Mouse (Mus musculus): ENCODE data around the gene Ate1. TPM values are rescaled to one million over a fixed set of nuclear protein-coding genes. Genes with fewer than 3 reads are reported as not detected.

The Ate1 gene
- 38.7 and 41.7 TPM in 2 replicates for polyA plus RNA-seq (2011; ENCODE audit: insufficient read length, low read depth, missing spikeins)

GRCm38 (mm10) chr7:130520049-130520425 lies at the start of gene Ate1:
Ate1 (minus strand) TSS chr7:130520369.
- peak within 1 kb of the TSS; percentile 87 for H3K27ac ChIP-seq (ENCODE audit: insufficient read depth, low read length)
- peak within 1 kb of the TSS; percentile 78 for H3K4me3 ChIP-seq (ENCODE audit: insufficient read depth, low read length)
- peaks cover 4% of the 10 kb centered on the region for H3K4me1 ChIP-seq (ENCODE audit: control insufficient read depth, insufficient read depth, low read length)
- TF ChIP-seq CTCF (IDR thresholded peaks at IDR 0.05; ENCODE audit: borderline replicate concordance, insufficient read depth, low read length) (no peak), POLR2A (IDR thresholded peaks at IDR 0.05; ENCODE audit: low read depth, low read length) (no peak)

- no peak for TF ChIP-seq CTCF (IDR thresholded peaks at IDR 0.05; ENCODE audit: borderline replicate concordance, insufficient read depth, low read length)
- TF ChIP-seq POLR2A (IDR thresholded peaks at IDR 0.05; ENCODE audit: low read depth, low read length): no peak
- Histone ChIP-seq H3K4me1 (ENCODE audit: control insufficient read depth, insufficient read depth, low read length) (no peaks in the 10 kb centered on the region), H3K27ac (ENCODE audit: insufficient read depth, low read length) (no peak overlapping the region), H3K4me3 (ENCODE audit: insufficient read depth, low read length) (no peak overlapping the region)
Measured at GRCm38 (mm10) chr7:130568783-130569436, 48.7 kb upstream of the Ate1 start.

GRCm38 (mm10) chr7:130564596-130564995 lies 44.4 kb upstream of the Ate1 start:
- Histone ChIP-seq H3K4me3 (ENCODE audit: insufficient read depth, low read length) (no peak overlapping the region), H3K27ac (ENCODE audit: insufficient read depth, low read length) (no peak overlapping the region), H3K4me1 (ENCODE audit: control insufficient read depth, insufficient read depth, low read length) (no peaks in the 10 kb centered on the region)
- no peak for TF ChIP-seq CTCF (IDR thresholded peaks at IDR 0.05; ENCODE audit: borderline replicate concordance, insufficient read depth, low read length)

GRCm38 (mm10) chr7:130563880-130564279 lies 43.7 kb upstream of the Ate1 start:
- no peak for TF ChIP-seq CTCF (IDR thresholded peaks at IDR 0.05; ENCODE audit: borderline replicate concordance, insufficient read depth, low read length)
- no peak for TF ChIP-seq POLR2A (IDR thresholded peaks at IDR 0.05; ENCODE audit: low read depth, low read length)
- Histone ChIP-seq H3K4me3 (ENCODE audit: insufficient read depth, low read length) (no peak overlapping the region), H3K27ac (ENCODE audit: insufficient read depth, low read length) (no peak overlapping the region), H3K4me1 (ENCODE audit: control insufficient read depth, insufficient read depth, low read length) (no peaks in the 10 kb centered on the region)

GRCm38 (mm10) chr7:130563276-130563675 lies 43.1 kb upstream of the Ate1 start:
- H3K27ac ChIP-seq (ENCODE audit: insufficient read depth, low read length): no peak overlapping the region
- TF ChIP-seq POLR2A (IDR thresholded peaks at IDR 0.05; ENCODE audit: low read depth, low read length): no peak
- no peak for TF ChIP-seq CTCF (IDR thresholded peaks at IDR 0.05; ENCODE audit: borderline replicate concordance, insufficient read depth, low read length)
- no peaks in the 10 kb centered on the region for H3K4me1 ChIP-seq (ENCODE audit: control insufficient read depth, insufficient read depth, low read length)
- H3K4me3 ChIP-seq (ENCODE audit: insufficient read depth, low read length): no peak overlapping the region

GRCm38 (mm10) chr7:130560933-130561332 lies 40.8 kb upstream of the Ate1 start:
- Histone ChIP-seq H3K27ac (ENCODE audit: insufficient read depth, low read length) (no peak overlapping the region), H3K4me3 (ENCODE audit: insufficient read depth, low read length) (no peak overlapping the region), H3K4me1 (ENCODE audit: control insufficient read depth, insufficient read depth, low read length) (no peaks in the 10 kb centered on the region)
- TF ChIP-seq CTCF (IDR thresholded peaks at IDR 0.05; ENCODE audit: borderline replicate concordance, insufficient read depth, low read length) (no peak), POLR2A (IDR thresholded peaks at IDR 0.05; ENCODE audit: low read depth, low read length) (no peak)

- Histone ChIP-seq H3K4me3 (ENCODE audit: insufficient read depth, low read length) (no peak overlapping the region), H3K4me1 (ENCODE audit: control insufficient read depth, insufficient read depth, low read length) (no peaks in the 10 kb centered on the region), H3K27ac (ENCODE audit: insufficient read depth, low read length) (no peak overlapping the region)
- TF ChIP-seq CTCF (IDR thresholded peaks at IDR 0.05; ENCODE audit: borderline replicate concordance, insufficient read depth, low read length): no peak
Measured at GRCm38 (mm10) chr7:130558592-130558991, 38.4 kb upstream of the Ate1 start.

GRCm38 (mm10) chr7:130555597-130555996 lies 35.4 kb upstream of the Ate1 start:
- Histone ChIP-seq H3K27ac (ENCODE audit: insufficient read depth, low read length) (no peak overlapping the region), H3K4me3 (ENCODE audit: insufficient read depth, low read length) (no peak overlapping the region), H3K4me1 (ENCODE audit: control insufficient read depth, insufficient read depth, low read length) (no peaks in the 10 kb centered on the region)
- no peak for TF ChIP-seq POLR2A (IDR thresholded peaks at IDR 0.05; ENCODE audit: low read depth, low read length)
- TF ChIP-seq CTCF (IDR thresholded peaks at IDR 0.05; ENCODE audit: borderline replicate concordance, insufficient read depth, low read length): no peak

- TF ChIP-seq CTCF (IDR thresholded peaks at IDR 0.05; ENCODE audit: borderline replicate concordance, insufficient read depth, low read length) (no peak), POLR2A (IDR thresholded peaks at IDR 0.05; ENCODE audit: low read depth, low read length) (no peak)
- Histone ChIP-seq H3K27ac (ENCODE audit: insufficient read depth, low read length) (no peak overlapping the region), H3K4me1 (ENCODE audit: control insufficient read depth, insufficient read depth, low read length) (no peaks in the 10 kb centered on the region), H3K4me3 (ENCODE audit: insufficient read depth, low read length) (no peak overlapping the region)
Measured at GRCm38 (mm10) chr7:130553321-130553720, 33.2 kb upstream of the Ate1 start.

- no peak overlapping the region for H3K4me3 ChIP-seq (ENCODE audit: insufficient read depth, low read length)
- H3K27ac ChIP-seq (ENCODE audit: insufficient read depth, low read length): no peak overlapping the region
- TF ChIP-seq CTCF (IDR thresholded peaks at IDR 0.05; ENCODE audit: borderline replicate concordance, insufficient read depth, low read length) (no peak), POLR2A (IDR thresholded peaks at IDR 0.05; ENCODE audit: low read depth, low read length) (no peak)
- H3K4me1 ChIP-seq (ENCODE audit: control insufficient read depth, insufficient read depth, low read length): no peaks in the 10 kb centered on the region
Measured at GRCm38 (mm10) chr7:130552780-130553179, 32.6 kb upstream of the Ate1 start.
